Mouse (Mus musculus) liver, embryonic 11.5 days (tissue): ENCODE measurements around the gene Myo18a. TPM values are rescaled to one million over a fixed set of nuclear protein-coding genes. Genes with fewer than 3 reads are reported as not detected.

ENCODE experiments used
- ATAC-seq: fragments of 200-750 bp; cut with Nextera tagmentation; replicated peaks from 2 replicates; pipeline ENCODE4 v1.8.0; 2017; ENCODE audit warnings: moderate number of reproducible peaks, mild to moderate bottlenecking, moderate TSS enrichment, moderate library complexity; ENCODE audit not compliant: low FRiP score
- DNase-seq: peaks from one replicate; pipeline ENCODE4 v3.0.0-alpha.2; 2017; ENCODE audit warnings: low spot score
- H3K27ac ChIP-seq: fragments of 300-500 bp; sonication (generic); 2 replicates; pipeline ENCODE4 v1.5.1; 2014; ENCODE audit warnings: mild to moderate bottlenecking, low read depth, low read length, control low read depth
- H3K27me3 ChIP-seq: fragments of 300-500 bp; sonication (generic); replicated peaks from 2 replicates; pipeline ENCODE4 v1.6.1; 2014; ENCODE audit warnings: low read length, mixed read lengths; ENCODE audit not compliant: control insufficient read depth, insufficient read depth
- H3K36me3 ChIP-seq: fragments of 300-500 bp; sonication (generic); 2 replicates; pipeline ENCODE4 v1.6.1; 2014; ENCODE audit warnings: mild to moderate bottlenecking, low read length, moderate library complexity, mixed read lengths; ENCODE audit not compliant: control insufficient read depth, insufficient read depth
- H3K4me1 ChIP-seq: fragments of 300-500 bp; sonication (generic); replicated peaks from 2 replicates; pipeline ENCODE4 v1.6.1; 2014; ENCODE audit warnings: low read length, mixed read lengths; ENCODE audit not compliant: control insufficient read depth, insufficient read depth
- H3K4me2 ChIP-seq: fragments of 300-500 bp; sonication (generic); 2 replicates; pipeline ENCODE4 v1.6.1; 2014; ENCODE audit warnings: mild to moderate bottlenecking, control low read depth, moderate library complexity
- H3K4me3 ChIP-seq: fragments of 300-500 bp; sonication (generic); 2 replicates; pipeline ENCODE4 v1.5.1; 2014; ENCODE audit warnings: low read depth, low read length, control low read depth
- H3K9ac ChIP-seq: fragments of 300-500 bp; sonication (generic); 2 replicates; pipeline ENCODE4 v1.6.1; 2014; ENCODE audit warnings: low read depth, low read length, control low read depth
- H3K9me3 ChIP-seq: fragments of 300-500 bp; sonication (generic); 2 replicates; pipeline ENCODE4 v1.6.1; 2016; ENCODE audit warnings: low read length, inconsistent platforms, mixed read lengths; ENCODE audit not compliant: control insufficient read depth
- WGBS: fragments of 180-500 bp; shearing (Covaris S2); extraction: QIAGEN DNeasy Blood & Tissue Kit; methylation state at CpG from one replicate; pipeline ENCODE4 v1.1.7; 2014; 5-methylcytosine and 5-hydroxymethylcytosine counted together
- polyA plus RNA-seq: library from polyadenylated mRNA; unstranded; fragments of >200 nt; fragmentation: Nextera tagmentation; extraction: Ambion mirVana; gene quantifications from 2 replicates; pipeline ENCODE4 v1.2.1, GENCODE M21; 2014

The Myo18a gene
- polyA plus RNA-seq, 1 experiment from 2014 or later: 37.1 TPM

GRCm38 (mm10) chr11:77893283-77893682 is 130.2 kb downstream of the Myo18a start:
- Histone ChIP-seq H3K27ac (peak overlapping the region; percentile 61; the same call in 1 of the 2 replicates), H3K36me3 (no peaks in the 10 kb centered on the region), H3K4me1 (peaks cover 3% of the 10 kb centered on the region; the same call in 1 of the 2 replicates), H3K27me3 (peaks cover 41% of the 10 kb centered on the region), H3K4me3 (peak overlapping the region; percentile 19), H3K9ac (0 out of 2 replicates have a peak overlapping the region, but pooled peaks have one; percentile 20), H3K4me2 (peak overlapping the region; percentile 46), H3K9me3 (no peaks in the 10 kb centered on the region)
- DNase-seq: no peak
- WGBS: 45% methylated on average over 6 of the region's 6 CpGs
- no peak for ATAC-seq

- Histone ChIP-seq H3K4me1 (peaks cover 3% of the 10 kb centered on the region; the same call in 1 of the 2 replicates), H3K36me3 (no peaks in the 10 kb centered on the region), H3K9me3 (no peaks in the 10 kb centered on the region), H3K9ac (0 out of 2 replicates have a peak within 1 kb of the TSS, but pooled peaks have one; percentile 20), H3K4me3 (peak within 1 kb of the TSS; percentile 19), H3K27me3 (peaks cover 45% of the 10 kb centered on the region), H3K27ac (peak within 1 kb of the TSS; percentile 61; the same call in 1 of the 2 replicates), H3K4me2 (peak within 1 kb of the TSS; percentile 46)
- 31% methylated on average over 11 of the region's 11 CpGs for WGBS
- peak; percentile 49; the same call in 1 of the 2 replicates for ATAC-seq
- peak; percentile 59 for DNase-seq
Observed at GRCm38 (mm10) chr11:77893787-77894718, 131.0 kb downstream of the Myo18a start, which contains the start of gene Pipox. Gene Pipox, minus strand, starts transcription at chr11:77894096.

- ATAC-seq (no peak), DNase-seq (no peak)
- WGBS: 79% methylated on average over 2 of the region's 2 CpGs
- H3K9ac ChIP-seq: no peak overlapping the region
- no peak overlapping the region for H3K4me3 ChIP-seq
- H3K36me3 ChIP-seq: no peaks in the 10 kb centered on the region
- no peak overlapping the region for H3K4me2 ChIP-seq
- no peak overlapping the region for H3K27ac ChIP-seq
- peaks cover 45% of the 10 kb centered on the region for H3K27me3 ChIP-seq
- no peaks in the 10 kb centered on the region for H3K9me3 ChIP-seq
- H3K4me1 ChIP-seq: peaks cover 3% of the 10 kb centered on the region; the same call in 1 of the 2 replicates
Observed at GRCm38 (mm10) chr11:77894967-77895366, 131.9 kb downstream of the Myo18a start.

GRCm38 (mm10) chr11:77896011-77896410 is 133.0 kb downstream of the Myo18a start:
- Histone ChIP-seq H3K9me3 (no peaks in the 10 kb centered on the region), H3K36me3 (no peaks in the 10 kb centered on the region), H3K4me2 (no peak overlapping the region), H3K27ac (no peak overlapping the region), H3K27me3 (peaks cover 45% of the 10 kb centered on the region), H3K9ac (no peak overlapping the region), H3K4me1 (peaks cover 3% of the 10 kb centered on the region; the same call in 1 of the 2 replicates), H3K4me3 (no peak overlapping the region)
- WGBS: 83% methylated on average over 9 of the region's 9 CpGs
- DNase-seq (no peak), ATAC-seq (no peak)

- DNase-seq: no peak
- Histone ChIP-seq H3K36me3 (no peaks in the 10 kb centered on the region), H3K4me2 (no peak overlapping the region), H3K27me3 (peaks cover 47% of the 10 kb centered on the region), H3K9ac (no peak overlapping the region), H3K4me3 (no peak overlapping the region), H3K9me3 (no peaks in the 10 kb centered on the region), H3K27ac (no peak overlapping the region), H3K4me1 (peaks cover 3% of the 10 kb centered on the region; the same call in 1 of the 2 replicates)
- WGBS: 61% methylated on average over 6 of the region's 6 CpGs
- no peak for ATAC-seq
Observed at GRCm38 (mm10) chr11:77896480-77896819, 133.4 kb downstream of the Myo18a start.

- H3K9me3 ChIP-seq: no peaks in the 10 kb centered on the region
- no peaks in the 10 kb centered on the region for H3K36me3 ChIP-seq
- ATAC-seq: no peak
- no peak overlapping the region for H3K4me3 ChIP-seq
- peaks cover 47% of the 10 kb centered on the region for H3K27me3 ChIP-seq
- H3K9ac ChIP-seq: no peak overlapping the region
- peaks cover 3% of the 10 kb centered on the region; the same call in 1 of the 2 replicates for H3K4me1 ChIP-seq
- H3K27ac ChIP-seq: no peak overlapping the region
- H3K4me2 ChIP-seq: no peak overlapping the region
- 27% methylated on average over 23 of the region's 23 CpGs for WGBS
- DNase-seq: no peak
Observed at GRCm38 (mm10) chr11:77896820-77897805, 134.1 kb downstream of the Myo18a start.

GRCm38 (mm10) chr11:77900187-77900586 is 137.1 kb downstream of the Myo18a start:
- 71% methylated on average over 3 of the region's 3 CpGs for WGBS
- H3K4me2 ChIP-seq: no peak overlapping the region
- peaks cover 40% of the 10 kb centered on the region for H3K27me3 ChIP-seq
- no peak overlapping the region for H3K27ac ChIP-seq
- no peaks in the 10 kb centered on the region for H3K9me3 ChIP-seq
- ATAC-seq: no peak
- H3K4me1 ChIP-seq: no peaks in the 10 kb centered on the region
- H3K9ac ChIP-seq: no peak overlapping the region
- no peak overlapping the region for H3K4me3 ChIP-seq
- no peaks in the 10 kb centered on the region for H3K36me3 ChIP-seq
- DNase-seq: no peak

GRCm38 (mm10) chr11:77900696-77901095 is 137.7 kb downstream of the Myo18a start:
- Histone ChIP-seq H3K36me3 (no peaks in the 10 kb centered on the region), H3K4me3 (no peak overlapping the region), H3K27ac (no peak overlapping the region), H3K4me2 (no peak overlapping the region), H3K27me3 (peaks cover 38% of the 10 kb centered on the region), H3K4me1 (no peaks in the 10 kb centered on the region), H3K9me3 (no peaks in the 10 kb centered on the region), H3K9ac (no peak overlapping the region)
- WGBS: 67% methylated on average over 4 of the region's 4 CpGs
- DNase-seq (no peak), ATAC-seq (no peak)
